Mouse (Mus musculus) MEL (cell line): ENCODE results near the gene Nr1h4.

Experiments
- CTCF ChIP-seq, 3 experiments: IDR thresholded peaks in 2 of 3; conservative IDR thresholded peaks in 1 of 3; 2 replicates each; pipeline ENCODE4 v1.5.1; 2011 to 2012; ENCODE audit warnings: low read length in 3 of 3, low read depth in 2 of 3, mild to moderate bottlenecking in 2 of 3, improper control_type of control experiment in 1 of 3, inconsistent platforms in 1 of 3, mixed read lengths in 1 of 3, moderate library complexity in 1 of 3; ENCODE audit not compliant: control insufficient read depth in 1 of 3, insufficient read depth in 1 of 3, poor library complexity in 1 of 3, severe bottlenecking in 1 of 3
- E2F4 ChIP-seq: IDR thresholded peaks from 2 replicates; pipeline ENCODE4 v1.6.1; 2011; ENCODE audit warnings: low read depth, low read length, improper control_type of control experiment, borderline replicate concordance
- ELF1 ChIP-seq: IDR thresholded peaks from 2 replicates; pipeline ENCODE4 v1.6.1; 2014; ENCODE audit warnings: low read depth, mild to moderate bottlenecking, inconsistent platforms, low read length, improper control_type of control experiment, moderate library complexity
- EP300 ChIP-seq, 2 experiments: IDR thresholded peaks; 2 replicates each; pipeline ENCODE4 v1.6.1; 2011; ENCODE audit warnings: improper control_type of control experiment in 2 of 2, low read length in 2 of 2, low read depth in 1 of 2, mild to moderate bottlenecking in 1 of 2
- MAX ChIP-seq: IDR thresholded peaks from 2 replicates; pipeline ENCODE4 v1.6.1; 2011; ENCODE audit warnings: low read length, improper control_type of control experiment
- MXI1 ChIP-seq: IDR thresholded peaks from 2 replicates; pipeline ENCODE4 v1.6.1; 2011; ENCODE audit warnings: mild to moderate bottlenecking, low read depth, low read length, improper control_type of control experiment
- POLR2A ChIP-seq, 2 experiments: IDR thresholded peaks; 2 replicates each; pipeline ENCODE4 v1.6.1; 2011 to 2012; ENCODE audit warnings: low read length in 2 of 2, mild to moderate bottlenecking in 2 of 2, control low read depth in 1 of 2, improper control_type of control experiment in 1 of 2, low read depth in 1 of 2, moderate library complexity in 1 of 2; ENCODE audit not compliant: control insufficient read depth in 1 of 2, insufficient read depth in 1 of 2, poor library complexity in 1 of 2
- POLR2AphosphoS2 ChIP-seq: IDR thresholded peaks from 2 replicates; pipeline ENCODE4 v1.6.1; 2011; ENCODE audit warnings: low read length, improper control_type of control experiment
- POLR2AphosphoS5 ChIP-seq: IDR thresholded peaks from 2 replicates; pipeline ENCODE4 v1.6.1; 2012; ENCODE audit warnings: low read depth, borderline replicate concordance, mild to moderate bottlenecking, inconsistent platforms, low read length, moderate library complexity, mixed read lengths
- RCOR1 ChIP-seq: IDR thresholded peaks from 2 replicates; pipeline ENCODE4 v1.6.1; 2012; ENCODE audit warnings: low read depth, mild to moderate bottlenecking, inconsistent platforms, low read length, improper control_type of control experiment
- SIN3A ChIP-seq: IDR thresholded peaks from 2 replicates; pipeline ENCODE4 v1.6.1; 2012; ENCODE audit warnings: low read length, improper control_type of control experiment, inconsistent platforms
- TBP ChIP-seq: IDR thresholded peaks from 2 replicates; pipeline ENCODE4 v1.8.0; 2011; ENCODE audit warnings: low read depth, low read length, improper control_type of control experiment
- ZKSCAN1 ChIP-seq: IDR thresholded peaks from 2 replicates; pipeline ENCODE4 v1.6.1; 2012; ENCODE audit warnings: low read depth, mild to moderate bottlenecking, inconsistent platforms, low read length, improper control_type of control experiment, moderate library complexity

GRCm38 (mm10) chr10:89531194-89531634 is 2.2 kb downstream of the Nr1h4 start:
- TF ChIP-seq EP300 (IDR thresholded peaks at IDR 0.05; ENCODE audit: low read depth in 1 of 2, low read length in 2 of 2) (no peak), POLR2A (IDR thresholded peaks at IDR 0.05; ENCODE audit: control insufficient read depth in 1 of 2, insufficient read depth in 1 of 2, low read depth in 1 of 2, low read length in 2 of 2, poor library complexity in 1 of 2) (no peak), CTCF (IDR thresholded peaks at IDR 0.05 in 2 of 3, conservative IDR thresholded peaks at IDR 0.05 in 1 of 3; ENCODE audit: control insufficient read depth in 1 of 3, insufficient read depth in 1 of 3, low read depth in 2 of 3, low read length in 3 of 3, poor library complexity in 1 of 3, severe bottlenecking in 1 of 3) (no peak), SIN3A (no peak), E2F4 (no peak), MXI1 (no peak), POLR2AphosphoS5 (no peak), RCOR1 (no peak), MAX (no peak), POLR2AphosphoS2 (no peak), ELF1 (no peak), ZKSCAN1 (no peak), TBP (no peak)
